Mouse (Mus musculus) spleen, postnatal 36 days (tissue): ENCODE results near the gene 4930558K02Rik.

Experiments used
- DNase-seq, 2 experiments: peaks; one replicate each; pipeline ENCODE4 v3.0.0; 2022; ENCODE audit warnings: low spot score in 2 of 2, mixed read lengths in 1 of 2

4930558K02Rik gene

DNA sequence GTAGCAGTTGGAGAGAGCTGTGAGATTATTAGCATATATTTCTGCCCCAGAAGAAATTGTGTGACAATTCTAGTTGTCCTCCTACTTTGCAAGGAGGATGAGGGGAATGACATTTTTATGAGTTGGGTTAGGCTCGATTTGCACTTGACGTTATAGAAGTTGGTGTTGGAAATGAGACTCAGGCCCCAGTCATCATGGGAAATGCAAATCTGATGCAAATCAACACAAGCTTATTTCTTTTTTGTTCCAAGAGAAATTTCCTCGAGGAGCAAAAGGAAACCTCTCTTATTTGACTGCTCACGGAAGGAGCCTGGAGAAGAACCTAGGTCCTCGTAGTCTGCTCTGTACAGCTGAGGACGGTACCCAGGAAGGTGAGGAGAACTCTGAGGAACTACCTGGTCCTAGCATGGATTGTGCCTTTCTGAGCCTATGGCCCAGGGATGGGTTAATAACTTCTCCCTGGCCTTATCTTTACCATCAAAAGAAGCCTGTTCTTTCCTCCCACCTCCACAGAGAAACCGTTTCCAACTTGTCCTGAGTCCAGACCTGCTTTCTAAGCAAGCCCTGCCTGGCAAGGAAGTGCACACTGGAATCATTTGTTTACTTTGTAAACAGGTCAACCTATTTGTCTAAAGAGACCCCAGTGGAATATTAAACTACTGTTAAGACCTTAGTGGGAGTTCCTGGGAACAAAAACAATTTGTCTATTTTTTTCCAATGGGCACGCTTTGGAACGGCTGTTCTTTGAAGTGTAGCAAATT lies 76.6 kb downstream of the 4930558K02Rik start:
- DNase-seq, result no peak

DNA sequence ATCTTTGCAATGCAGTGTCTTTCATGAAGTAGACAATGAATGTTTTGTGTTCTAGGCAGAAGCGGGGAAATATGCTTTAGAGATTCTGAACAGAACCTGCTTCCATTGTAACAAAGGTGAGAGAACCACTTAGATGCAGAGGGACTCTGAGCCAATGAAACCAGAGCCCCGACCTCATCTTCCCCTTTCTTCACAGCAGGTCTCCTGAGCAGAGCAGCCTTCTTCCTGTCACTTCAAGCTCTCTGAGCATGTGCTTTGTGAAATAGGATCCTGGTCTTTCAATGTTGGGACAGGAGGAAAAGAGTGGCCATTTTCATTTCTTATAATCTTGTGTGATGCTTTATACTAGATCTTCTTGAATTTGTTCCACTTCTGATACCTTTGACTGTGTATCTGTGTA lies 79.3 kb downstream of the 4930558K02Rik start:
- peak in 1 of 2 experiments; percentile 33 for DNase-seq

DNA sequence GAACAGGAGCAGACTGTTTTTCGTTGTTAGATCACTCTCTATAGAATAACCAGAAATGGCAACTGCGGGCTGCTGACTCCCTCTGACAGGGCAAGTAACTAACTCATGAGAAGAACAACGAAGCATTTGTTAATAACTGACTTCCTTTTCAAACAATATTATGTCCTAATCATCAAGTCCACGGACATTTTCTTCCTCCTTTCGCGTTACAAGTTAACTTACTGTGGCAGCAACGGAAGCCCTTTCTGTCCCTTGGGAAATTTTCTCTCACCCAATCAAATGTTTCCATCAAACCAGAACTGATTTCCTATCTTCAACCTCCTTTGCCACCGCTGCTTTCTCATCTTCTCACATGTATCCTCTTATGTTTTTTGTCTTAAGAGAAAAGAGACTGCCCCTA lies 82.2 kb downstream of the 4930558K02Rik start:
- DNase-seq, result peak; percentile 19 to 45

DNA sequence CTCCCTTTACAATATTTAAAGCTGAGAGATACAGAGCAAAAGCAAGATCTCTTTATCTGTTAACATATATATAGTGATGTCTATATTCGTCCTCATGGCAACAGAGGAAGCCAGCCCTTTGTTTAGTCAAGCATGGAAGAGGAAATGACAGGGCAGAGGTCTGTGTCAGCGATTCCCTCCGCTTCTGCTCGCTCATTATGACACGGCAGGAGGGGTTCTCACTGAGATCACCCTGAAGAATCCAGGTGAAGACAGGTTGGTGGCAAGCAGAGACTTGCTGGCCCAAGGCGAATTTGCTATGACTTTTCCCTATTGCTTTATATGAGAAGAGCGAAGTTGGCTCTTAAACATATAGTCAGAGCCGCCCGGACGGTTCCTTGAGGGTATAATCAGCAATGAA lies 83.3 kb downstream of the 4930558K02Rik start:
- peak; percentile 57 to 66 for DNase-seq

DNA sequence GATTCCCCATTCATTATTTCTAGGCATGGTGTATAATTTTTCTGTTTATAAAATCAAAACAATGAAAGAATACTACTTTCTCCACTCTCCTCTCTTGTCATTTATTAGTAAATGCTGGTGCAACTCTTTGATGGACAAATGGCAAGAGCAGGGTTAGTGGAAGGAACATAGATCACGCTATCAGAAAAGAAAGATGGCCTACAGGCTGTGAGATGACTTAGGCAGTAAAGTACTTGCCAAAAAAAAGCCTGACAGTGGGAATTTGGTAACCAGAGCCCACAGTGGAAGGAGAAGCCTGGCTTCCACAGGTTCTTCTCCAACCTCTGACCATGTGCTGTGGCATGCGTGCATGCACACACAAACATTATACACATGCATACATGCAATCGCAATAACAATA lies 84.4 kb downstream of the 4930558K02Rik start:
- DNase-seq, result no peak

DNA sequence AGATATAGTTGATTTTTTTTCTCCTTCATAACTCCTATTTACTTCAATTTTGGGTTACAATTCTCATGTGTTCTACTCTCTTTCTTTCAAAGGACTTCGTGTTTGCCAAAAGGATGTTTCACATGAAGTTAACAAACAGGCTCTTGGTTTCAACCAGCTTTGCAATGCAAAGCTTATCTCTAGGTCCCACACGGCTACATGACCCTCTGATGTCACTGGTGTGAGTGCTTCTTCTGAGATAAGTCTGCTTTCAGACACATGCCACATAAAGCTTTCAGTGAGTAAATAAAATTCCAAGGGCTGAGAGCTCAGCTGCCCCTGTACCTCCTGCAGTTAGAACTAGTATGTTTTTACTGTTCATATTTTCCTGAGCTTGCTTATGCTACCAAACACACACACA lies 84.9 kb downstream of the 4930558K02Rik start:
- DNase-seq, result peak; percentile 58 to 77

DNA sequence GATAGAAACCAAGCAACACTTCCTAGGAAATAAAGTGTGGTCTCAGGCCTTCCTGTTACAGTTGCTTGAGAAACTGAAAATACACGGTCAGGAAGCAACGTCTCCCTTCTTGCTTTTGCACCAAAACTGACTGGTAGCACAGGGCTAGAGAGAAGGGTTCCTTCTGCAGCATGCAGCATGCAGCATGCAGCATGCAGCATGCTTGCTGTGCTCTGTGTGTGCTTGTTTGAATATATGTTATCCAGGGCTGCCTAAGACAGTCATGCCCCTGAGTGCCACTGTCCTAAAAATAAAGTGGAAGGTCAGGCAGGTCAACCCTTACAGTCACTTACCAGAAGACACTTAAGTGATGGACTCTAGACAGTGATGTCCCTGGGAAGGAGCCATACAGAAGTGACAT lies 85.3 kb downstream of the 4930558K02Rik start:
- peak; percentile 19 to 30 for DNase-seq
